Mouse (Mus musculus): ENCODE results near the gene Vps37b.
A peak's percentile ranks its signal among the peaks of the same experiment; 100 is the strongest.

The Vps37b gene

GRCm38 (mm10) chr5:124021701-124022100, 10.4 kb downstream of the Vps37b start:
- DNase-seq (ENCODE audit: low read depth, low spot score) = no peak

GRCm38 (mm10) chr5:124021148-124021547, 10.9 kb downstream of the Vps37b start:
- no peak for DNase-seq (ENCODE audit: low read depth, low spot score)

- no peak for DNase-seq (ENCODE audit: low read depth, low spot score)
Observed at GRCm38 (mm10) chr5:124019348-124020216, 12.5 kb downstream of the Vps37b start.

GRCm38 (mm10) chr5:124018651-124019050, 13.4 kb downstream of the Vps37b start:
- no peak for DNase-seq (ENCODE audit: low read depth, low spot score)

GRCm38 (mm10) chr5:124017941-124018340, 14.1 kb downstream of the Vps37b start:
- no peak for DNase-seq (ENCODE audit: low read depth, low spot score)

- no peak for DNase-seq (ENCODE audit: low read depth, low spot score)
Observed at GRCm38 (mm10) chr5:124016291-124016821, 15.7 kb downstream of the Vps37b start.

GRCm38 (mm10) chr5:124015727-124016126, 16.3 kb downstream of the Vps37b start:
- no peak for DNase-seq (ENCODE audit: low read depth, low spot score)

GRCm38 (mm10) chr5:124014791-124015251, 17.2 kb downstream of the Vps37b start:
- no peak for DNase-seq (ENCODE audit: low read depth, low spot score)

- DNase-seq (ENCODE audit: low read depth, low spot score) = no peak
Observed at GRCm38 (mm10) chr5:124014180-124014579, 17.9 kb downstream of the Vps37b start.

GRCm38 (mm10) chr5:124013747-124014146, 18.3 kb downstream of the Vps37b start:
- DNase-seq (ENCODE audit: low read depth, low spot score) = no peak

GRCm38 (mm10) chr5:124012885-124013284, 19.2 kb downstream of the Vps37b start:
- DNase-seq (ENCODE audit: low read depth, low spot score) = no peak

- DNase-seq (ENCODE audit: low read depth, low spot score) = no peak
Observed at GRCm38 (mm10) chr5:124011927-124012326, 20.1 kb downstream of the Vps37b start.

- DNase-seq (ENCODE audit: low read depth, low spot score) = peak; percentile 72
Observed at GRCm38 (mm10) chr5:124010910-124011655, 21.0 kb downstream of the Vps37b start.

GRCm38 (mm10) chr5:124010077-124010476, 22.0 kb downstream of the Vps37b start:
- no peak for DNase-seq (ENCODE audit: low read depth, low spot score)

- no peak for DNase-seq (ENCODE audit: low read depth, low spot score)
Observed at GRCm38 (mm10) chr5:124006891-124007491, 25.1 kb downstream of the Vps37b start.

- no peak for DNase-seq (ENCODE audit: low read depth, low spot score)
Observed at GRCm38 (mm10) chr5:124006082-124006873, 25.8 kb downstream of the Vps37b start.

GRCm38 (mm10) chr5:124005591-124005990, 26.5 kb downstream of the Vps37b start:
- no peak for DNase-seq (ENCODE audit: low read depth, low spot score)

- DNase-seq (ENCODE audit: low read depth, low spot score) = no peak
Observed at GRCm38 (mm10) chr5:124005151-124005500, 26.9 kb downstream of the Vps37b start.

GRCm38 (mm10) chr5:124004356-124005150, 27.5 kb downstream of the Vps37b start:
- no peak for DNase-seq (ENCODE audit: low read depth, low spot score)

- no peak for DNase-seq (ENCODE audit: low read depth, low spot score)
Observed at GRCm38 (mm10) chr5:124003375-124003774, 28.7 kb downstream of the Vps37b start.

Measured in mesoderm, embryonic 11.5 days (tissue).